Mouse (Mus musculus): ENCODE data around the gene Kazn. TPM values are rescaled to one million over a fixed set of nuclear protein-coding genes. Genes with fewer than 3 reads are reported as not detected.

Gene Kazn
- polyA plus RNA-seq, 1 experiment from 2014 or later, result 11.9 TPM

GRCm38 (mm10) chr4:142091100-142091499, 148.1 kb downstream of the Kazn start:
- Histone ChIP-seq H3K4me2 (ENCODE audit: low read depth, low read length) (no peak overlapping the region), H3K27ac (replicated peaks; ENCODE audit: low read depth, low read length) (no peak overlapping the region), H3K9ac (ENCODE audit: low read depth, low read length) (no peak overlapping the region), H3K36me3 (ENCODE audit: control insufficient read depth, insufficient read depth, low read length) (no peaks in the 10 kb centered on the region), H3K4me3 (ENCODE audit: low read depth, low read length) (no peak overlapping the region), H3K9me3 (ENCODE audit: control insufficient read depth, low read length) (no peaks in the 10 kb centered on the region), H3K4me1 (ENCODE audit: control insufficient read depth, insufficient read depth, low read length) (peaks cover 8% of the 10 kb centered on the region; the same call in 1 of the 2 replicates), H3K27me3 (replicated peaks; ENCODE audit: control insufficient read depth, insufficient read depth, low read length) (no peaks in the 10 kb centered on the region)
- 50% methylated on average over 2 of the region's 2 CpGs for WGBS
- ATAC-seq (ENCODE audit: low read depth) (no peak), DNase-seq (ENCODE audit: low spot score) (no peak)

DNA sequence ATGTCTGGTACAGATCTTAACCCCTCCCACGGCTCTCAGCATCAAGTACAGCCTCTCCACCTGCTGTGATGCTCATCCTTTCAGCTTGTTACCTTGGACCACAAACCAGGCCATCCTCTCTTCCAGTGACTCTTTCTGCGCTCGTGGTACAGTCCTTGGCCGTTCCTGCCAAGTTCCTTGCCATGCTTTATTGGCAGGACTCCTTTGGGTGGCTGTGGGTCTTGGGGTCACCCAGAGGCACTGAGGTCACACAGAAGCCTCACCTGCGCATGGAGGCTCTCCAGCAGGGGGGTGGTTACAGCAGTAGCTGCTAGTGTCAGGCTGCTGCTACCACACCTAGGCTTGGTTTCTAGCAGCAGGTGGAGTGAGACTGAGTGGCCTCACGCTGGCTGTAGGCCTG, 149.2 kb downstream of the Kazn start:
- H3K9me3 ChIP-seq (ENCODE audit: control insufficient read depth, low read length), result no peaks in the 10 kb centered on the region
- no peaks in the 10 kb centered on the region for H3K27me3 ChIP-seq (replicated peaks; ENCODE audit: control insufficient read depth, insufficient read depth, low read length)
- no peak overlapping the region for H3K4me3 ChIP-seq (ENCODE audit: low read depth, low read length)
- H3K27ac ChIP-seq (replicated peaks; ENCODE audit: low read depth, low read length), result no peak overlapping the region
- ATAC-seq (ENCODE audit: low read depth), result no peak
- H3K9ac ChIP-seq (ENCODE audit: low read depth, low read length), result no peak overlapping the region
- H3K4me2 ChIP-seq (ENCODE audit: low read depth, low read length), result no peak overlapping the region
- WGBS, result 75% methylated on average over 6 of the region's 6 CpGs
- H3K36me3 ChIP-seq (ENCODE audit: control insufficient read depth, insufficient read depth, low read length), result no peaks in the 10 kb centered on the region
- DNase-seq (ENCODE audit: low spot score), result no peak
- no peaks in the 10 kb centered on the region; the same call in none of the 2 replicates for H3K4me1 ChIP-seq (ENCODE audit: control insufficient read depth, insufficient read depth, low read length)

- H3K4me1 ChIP-seq (ENCODE audit: control insufficient read depth, insufficient read depth, low read length), result no peaks in the 10 kb centered on the region; the same call in none of the 2 replicates
- no peaks in the 10 kb centered on the region for H3K36me3 ChIP-seq (ENCODE audit: control insufficient read depth, insufficient read depth, low read length)
- H3K9me3 ChIP-seq (ENCODE audit: control insufficient read depth, low read length), result no peaks in the 10 kb centered on the region
- no peaks in the 10 kb centered on the region for H3K27me3 ChIP-seq (replicated peaks; ENCODE audit: control insufficient read depth, insufficient read depth, low read length)
- WGBS, result 44% methylated on average over 6 of the region's 6 CpGs
- no peak overlapping the region for H3K4me2 ChIP-seq (ENCODE audit: low read depth, low read length)
- no peak overlapping the region for H3K27ac ChIP-seq (replicated peaks; ENCODE audit: low read depth, low read length)
- ATAC-seq (ENCODE audit: low read depth), result no peak
- DNase-seq (ENCODE audit: low spot score), result no peak
- no peak overlapping the region for H3K9ac ChIP-seq (ENCODE audit: low read depth, low read length)
- H3K4me3 ChIP-seq (ENCODE audit: low read depth, low read length), result no peak overlapping the region
Measured at GRCm38 (mm10) chr4:142088836-142089235, 150.4 kb downstream of the Kazn start.

DNA sequence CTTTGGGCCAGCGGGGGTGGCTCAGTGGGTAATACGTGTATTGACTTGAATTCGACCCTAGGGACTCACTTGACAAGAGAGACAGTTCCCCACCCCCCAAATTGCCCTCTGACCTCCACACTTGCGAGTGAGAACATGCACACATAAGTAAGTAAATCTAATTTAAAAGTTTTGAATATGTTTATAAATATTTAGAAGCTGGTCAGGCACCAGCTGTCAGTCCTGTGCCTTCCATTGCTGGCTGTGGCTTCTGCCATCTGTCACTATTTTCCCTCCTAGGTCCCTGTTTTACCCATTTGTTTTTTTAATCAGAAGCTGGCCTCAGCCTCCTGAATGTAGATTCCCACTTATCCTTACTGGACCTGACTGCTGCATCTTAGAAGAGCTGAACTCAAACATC, 150.8 kb downstream of the Kazn start:
- no peaks in the 10 kb centered on the region for H3K36me3 ChIP-seq (ENCODE audit: control insufficient read depth, insufficient read depth, low read length)
- no peak overlapping the region for H3K4me2 ChIP-seq (ENCODE audit: low read depth, low read length)
- H3K27ac ChIP-seq (replicated peaks; ENCODE audit: low read depth, low read length), result no peak overlapping the region
- no peak overlapping the region for H3K9ac ChIP-seq (ENCODE audit: low read depth, low read length)
- no peak for DNase-seq (ENCODE audit: low spot score)
- 27% methylated on average over 4 of the region's 4 CpGs for whole genome bisulfite sequencing
- H3K4me3 ChIP-seq (ENCODE audit: low read depth, low read length), result no peak overlapping the region
- no peak for ATAC-seq (ENCODE audit: low read depth)
- H3K9me3 ChIP-seq (ENCODE audit: control insufficient read depth, low read length), result no peaks in the 10 kb centered on the region
- H3K27me3 ChIP-seq (replicated peaks; ENCODE audit: control insufficient read depth, insufficient read depth, low read length), result no peaks in the 10 kb centered on the region
- peaks cover 2% of the 10 kb centered on the region for H3K4me1 ChIP-seq (ENCODE audit: control insufficient read depth, insufficient read depth, low read length)

- H3K27me3 ChIP-seq (replicated peaks; ENCODE audit: control insufficient read depth, insufficient read depth, low read length), result no peaks in the 10 kb centered on the region
- peaks cover 23% of the 10 kb centered on the region for H3K4me1 ChIP-seq (ENCODE audit: control insufficient read depth, insufficient read depth, low read length)
- peak overlapping the region; percentile 82 for H3K4me2 ChIP-seq (ENCODE audit: low read depth, low read length)
- H3K9ac ChIP-seq (ENCODE audit: low read depth, low read length), result peak overlapping the region; percentile 73
- H3K4me3 ChIP-seq (ENCODE audit: low read depth, low read length), result peak overlapping the region; percentile 59
- no peaks in the 10 kb centered on the region for H3K36me3 ChIP-seq (ENCODE audit: control insufficient read depth, insufficient read depth, low read length)
- H3K9me3 ChIP-seq (ENCODE audit: control insufficient read depth, low read length), result no peaks in the 10 kb centered on the region
- DNase-seq (ENCODE audit: low spot score), result no peak
- no peak overlapping the region for H3K27ac ChIP-seq (replicated peaks; ENCODE audit: low read depth, low read length)
- WGBS, result 8% methylated on average over 20 of the region's 20 CpGs
- ATAC-seq (ENCODE audit: low read depth), result no peak
Measured at GRCm38 (mm10) chr4:142084936-142085563, 154.2 kb downstream of the Kazn start.

DNA sequence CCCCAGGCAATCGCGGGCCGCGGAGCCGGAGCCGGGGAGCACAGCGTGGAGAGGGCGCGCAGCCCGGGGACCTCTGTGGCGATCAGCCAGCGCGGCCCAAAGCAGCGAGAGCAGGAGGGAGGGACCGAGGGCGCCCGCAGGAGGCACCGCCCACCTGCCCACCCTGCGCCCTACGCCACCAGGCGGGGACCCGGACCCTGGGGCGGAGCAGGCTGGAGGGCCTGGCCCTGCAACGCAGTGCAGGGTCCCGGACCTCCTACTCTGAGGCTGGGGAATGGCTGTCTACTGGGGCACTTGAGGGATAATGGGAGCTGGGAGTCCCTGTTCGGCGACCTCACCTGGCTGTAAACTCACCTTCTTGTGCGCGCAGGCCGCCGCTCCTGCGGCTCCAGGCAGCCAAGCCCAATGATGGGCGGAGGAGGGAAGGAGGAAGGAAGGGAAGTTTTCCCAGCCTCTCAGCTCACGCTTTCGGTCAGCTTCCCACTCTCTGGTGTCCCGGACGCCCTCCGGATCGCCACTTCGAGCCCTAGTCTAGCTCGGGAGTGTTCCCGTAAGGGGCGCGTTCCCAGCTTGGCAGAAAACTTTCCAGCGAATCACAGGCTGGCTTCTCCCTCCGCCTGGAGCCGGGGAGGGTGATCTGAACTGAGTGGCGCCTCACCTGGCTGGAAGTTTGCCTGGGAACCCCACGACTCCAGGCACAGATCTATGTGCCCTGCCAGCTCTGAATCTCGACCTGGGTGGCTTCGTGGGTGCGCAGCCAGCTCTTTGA, 154.9 kb downstream of the Kazn start, which contains the start of gene Tmem51:
Gene Tmem51 (minus strand): TSS at position 174 of the 769 bp plus-strand sequence.
- Histone ChIP-seq H3K27me3 (replicated peaks; ENCODE audit: control insufficient read depth, insufficient read depth, low read length) (no peaks in the 10 kb centered on the region), H3K4me3 (ENCODE audit: low read depth, low read length) (peak within 1 kb of the TSS; percentile 59), H3K27ac (replicated peaks; ENCODE audit: low read depth, low read length) (peak within 1 kb of the TSS; percentile 54), H3K36me3 (ENCODE audit: control insufficient read depth, insufficient read depth, low read length) (no peaks in the 10 kb centered on the region), H3K4me1 (ENCODE audit: control insufficient read depth, insufficient read depth, low read length) (peaks cover 26% of the 10 kb centered on the region), H3K4me2 (ENCODE audit: low read depth, low read length) (peak within 1 kb of the TSS; percentile 82), H3K9ac (ENCODE audit: low read depth, low read length) (peak within 1 kb of the TSS; percentile 73), H3K9me3 (ENCODE audit: control insufficient read depth, low read length) (no peaks in the 10 kb centered on the region)
- WGBS, result under 1% methylated on average over 28 of the region's 52 CpGs
- DNase-seq (ENCODE audit: low spot score), result peak; percentile 67
- ATAC-seq (ENCODE audit: low read depth), result peak; percentile 88

- WGBS, result 1% methylated on average over 25 of the region's 29 CpGs
- Histone ChIP-seq H3K4me2 (ENCODE audit: low read depth, low read length) (peak overlapping the region; percentile 82), H3K9me3 (ENCODE audit: control insufficient read depth, low read length) (no peaks in the 10 kb centered on the region), H3K36me3 (ENCODE audit: control insufficient read depth, insufficient read depth, low read length) (no peaks in the 10 kb centered on the region), H3K4me1 (ENCODE audit: control insufficient read depth, insufficient read depth, low read length) (peaks cover 26% of the 10 kb centered on the region), H3K4me3 (ENCODE audit: low read depth, low read length) (peak overlapping the region; percentile 59), H3K27ac (replicated peaks; ENCODE audit: low read depth, low read length) (peak overlapping the region; percentile 54), H3K27me3 (replicated peaks; ENCODE audit: control insufficient read depth, insufficient read depth, low read length) (no peaks in the 10 kb centered on the region), H3K9ac (ENCODE audit: low read depth, low read length) (peak overlapping the region; percentile 73)
- peak; percentile 77 for ATAC-seq (ENCODE audit: low read depth)
- peak; percentile 89 for DNase-seq (ENCODE audit: low spot score)
Measured at GRCm38 (mm10) chr4:142083762-142084130, 155.5 kb downstream of the Kazn start.

GRCm38 (mm10) chr4:142083193-142083592, 156.0 kb downstream of the Kazn start:
- no peak for ATAC-seq (ENCODE audit: low read depth)
- DNase-seq (ENCODE audit: low spot score), result no peak
- peak overlapping the region; percentile 73 for H3K9ac ChIP-seq (ENCODE audit: low read depth, low read length)
- H3K4me1 ChIP-seq (ENCODE audit: control insufficient read depth, insufficient read depth, low read length), result peaks cover 28% of the 10 kb centered on the region
- H3K9me3 ChIP-seq (ENCODE audit: control insufficient read depth, low read length), result no peaks in the 10 kb centered on the region
- WGBS, result 47% methylated on average over 6 of the region's 6 CpGs
- no peaks in the 10 kb centered on the region for H3K27me3 ChIP-seq (replicated peaks; ENCODE audit: control insufficient read depth, insufficient read depth, low read length)
- no peak overlapping the region for H3K27ac ChIP-seq (replicated peaks; ENCODE audit: low read depth, low read length)
- H3K4me2 ChIP-seq (ENCODE audit: low read depth, low read length), result peak overlapping the region; percentile 82
- H3K4me3 ChIP-seq (ENCODE audit: low read depth, low read length), result peak overlapping the region; percentile 59
- H3K36me3 ChIP-seq (ENCODE audit: control insufficient read depth, insufficient read depth, low read length), result no peaks in the 10 kb centered on the region

Data from embryonic facial prominence, embryonic 14.5 days (tissue).